8 mouse cellular contexts compared by ENCODE assay signal in genomic region chr8:88200724-88201495, GRCm38 (mm10). TPM values are rescaled to one million over a fixed set of nuclear protein-coding genes. Genes with fewer than 3 reads are reported as not detected.
DNase-seq lines count a peak whose midpoint lies in the region; ATAC-seq and TF ChIP-seq lines count a peak whose summit lies in the region.

No protein-coding gene starts in this region.

- no peak for ATAC-seq in hindbrain, postnatal 0 days
- no peak for ATAC-seq in midbrain, postnatal 0 days (ENCODE audit: low FRiP score)

- WGBS in hindbrain, postnatal 0 days = 16% methylated on average over 10 of the region's 10 CpGs
- WGBS in midbrain, postnatal 0 days = 10% methylated on average over 10 of the region's 10 CpGs

- H3K9me3 ChIP-seq in hindbrain, postnatal 0 days (ENCODE audit: low read length) = no peaks in the 10 kb centered on the region
- H3K9me3 ChIP-seq in midbrain, postnatal 0 days (ENCODE audit: low read length) = no peaks in the 10 kb centered on the region

- TF ChIP-seq CTCF in hindbrain, postnatal 0 days (IDR thresholded peaks at IDR 0.05; ENCODE audit: low read depth) = no peak
- TF ChIP-seq CTCF in midbrain, postnatal 0 days (IDR thresholded peaks at IDR 0.05) = no peak

- peak overlapping the region; percentile 87 for H3K4me2 ChIP-seq in hindbrain, postnatal 0 days (ENCODE audit: low read depth, low read length)
- H3K4me2 ChIP-seq in midbrain, postnatal 0 days (ENCODE audit: low read depth, low read length, poor library complexity, severe bottlenecking) = peak overlapping the region; percentile 81

- H3K27me3 ChIP-seq in hindbrain, postnatal 0 days (ENCODE audit: insufficient read depth, low read length) = no peaks in the 10 kb centered on the region
- no peaks in the 10 kb centered on the region for H3K27me3 ChIP-seq in midbrain, postnatal 0 days (ENCODE audit: insufficient read depth, low read length)

- peaks cover 19% of the 10 kb centered on the region for H3K4me1 ChIP-seq in hindbrain, postnatal 0 days (ENCODE audit: insufficient read depth, low read length)
- H3K4me1 ChIP-seq in midbrain, postnatal 0 days (ENCODE audit: insufficient read depth, low read length) = peaks cover 13% of the 10 kb centered on the region

- H3K36me3 ChIP-seq in hindbrain, postnatal 0 days (ENCODE audit: insufficient read depth, low read length) = no peaks in the 10 kb centered on the region
- H3K36me3 ChIP-seq in midbrain, postnatal 0 days (ENCODE audit: insufficient read depth, low read length) = no peaks in the 10 kb centered on the region

- H3K27ac ChIP-seq in hindbrain, postnatal 0 days = no peak overlapping the region
- H3K27ac ChIP-seq in midbrain, postnatal 0 days (ENCODE audit: low read depth, low read length) = no peak overlapping the region; the same call in 1 of the 2 replicates

- peak overlapping the region; percentile 88 for H3K9ac ChIP-seq in hindbrain, postnatal 0 days (replicated peaks; ENCODE audit: low read length)
- H3K9ac ChIP-seq in midbrain, postnatal 0 days (replicated peaks; ENCODE audit: low read length, poor library complexity, severe bottlenecking) = peak overlapping the region; percentile 79

- peak; percentile 48 for DNase-seq in cerebellum, adult 11-12 months
- DNase-seq in cerebellum, postnatal 4 days (ENCODE audit: low spot score in 2 of 2) = no peak
- peak; percentile 12 for DNase-seq in thymus, postnatal 0 days (ENCODE audit: low spot score)
- no peak for DNase-seq in thymus, postnatal 10 days (ENCODE audit: low spot score in 2 of 2)
- DNase-seq in hindbrain, postnatal 0 days (ENCODE audit: low spot score) = no peak
- DNase-seq in midbrain, postnatal 0 days (ENCODE audit: low spot score) = no peak
- DNase-seq in right cerebral cortex, postnatal 25 days = no peak
- DNase-seq in layer of hippocampus, adult 9-11 months = no peak

- H3K4me3 ChIP-seq in hindbrain, postnatal 0 days (ENCODE audit: low read length) = peak overlapping the region; percentile 91
- H3K4me3 ChIP-seq in midbrain, postnatal 0 days (ENCODE audit: low read depth, low read length) = peak overlapping the region; percentile 94

RNA-seq across cellular contexts. Expression of gene Tent4b, which starts 1.9 kb away (rescaled TPM):
- polyA plus RNA-seq in thymus, postnatal 0 days (2015; fragmentation: Nextera tagmentation; extraction: Ambion mirVana) = 8.5 and 9.3 TPM in 2 replicates
- total RNA-seq in hindbrain, postnatal 0 days (2014; rRNA removed) = 20.3 and 33.6 TPM in 2 replicates
- 7.9 and 8.4 TPM in 2 replicates for polyA plus RNA-seq in hindbrain, postnatal 0 days (2015; fragmentation: Nextera tagmentation; extraction: Ambion mirVana)
- total RNA-seq in midbrain, postnatal 0 days (2014; rRNA removed) = 34.9 and 36.9 TPM in 2 replicates
- polyA plus RNA-seq in midbrain, postnatal 0 days (2015; fragmentation: Nextera tagmentation; extraction: Ambion mirVana) = 7.9 and 8.9 TPM in 2 replicates

Comparison
In these comparisons a context has a peak if more than half of its experiments do, and no peak if none do; other contexts are left out.
1. DNase-seq: peak in cerebellum, adult 11-12 months (single experiment) and thymus, postnatal 0 days (single experiment); none in cerebellum, postnatal 4 days (0 of 2), thymus, postnatal 10 days (0 of 2), hindbrain, postnatal 0 days (single experiment), midbrain, postnatal 0 days (single experiment), right cerebral cortex, postnatal 25 days (single experiment) and layer of hippocampus, adult 9-11 months (single experiment).